Mouse (Mus musculus): Measurements from ENCODE around the gene Ppt1. TPM values are rescaled to one million over a fixed set of nuclear protein-coding genes. Genes with fewer than 3 reads are reported as not detected.

Gene Ppt1
- polyA plus RNA-seq, 1 experiment from 2014 or later: 91.8 TPM

DNA sequence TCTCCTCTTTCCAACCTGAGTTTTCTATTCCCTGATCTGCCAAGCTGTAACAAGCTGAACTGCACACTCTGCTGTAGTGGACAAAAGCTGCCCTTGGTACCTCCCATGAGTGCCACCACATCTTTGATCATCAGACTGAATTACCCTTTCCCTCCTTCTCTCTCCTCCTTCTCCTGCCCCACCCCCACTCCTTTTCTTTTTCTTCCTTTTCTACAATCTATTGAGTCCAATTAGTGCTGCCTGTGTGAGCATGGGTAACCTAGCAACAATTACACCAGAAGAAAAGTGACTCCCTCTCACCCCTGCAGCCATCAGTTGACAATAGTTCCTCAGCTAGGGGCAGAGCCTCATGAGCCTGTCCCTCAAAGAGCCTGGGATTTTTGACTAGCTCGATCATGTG is 4.2 kb upstream of the Ppt1 start:
- no peak for ATAC-seq
- WGBS: 0% methylated on average over 1 of the region's 1 CpGs
- Histone ChIP-seq H3K4me1 (ENCODE audit: control insufficient read depth, insufficient read depth, low read length) (peaks cover 6% of the 10 kb centered on the region), H3K9ac (ENCODE audit: low read depth, low read length) (no peak overlapping the region), H3K4me2 (ENCODE audit: low read length) (no peak overlapping the region), H3K36me3 (ENCODE audit: control insufficient read depth, insufficient read depth, low read length) (no peaks in the 10 kb centered on the region), H3K4me3 (ENCODE audit: low read depth, low read length) (no peak overlapping the region), H3K27ac (ENCODE audit: low read length) (no peak overlapping the region), H3K9me3 (replicated peaks; ENCODE audit: control insufficient read depth, low read length, poor library complexity, severe bottlenecking) (no peaks in the 10 kb centered on the region), H3K27me3 (ENCODE audit: control insufficient read depth, insufficient read depth, low read depth, low read length) (no peaks in the 10 kb centered on the region)

DNA sequence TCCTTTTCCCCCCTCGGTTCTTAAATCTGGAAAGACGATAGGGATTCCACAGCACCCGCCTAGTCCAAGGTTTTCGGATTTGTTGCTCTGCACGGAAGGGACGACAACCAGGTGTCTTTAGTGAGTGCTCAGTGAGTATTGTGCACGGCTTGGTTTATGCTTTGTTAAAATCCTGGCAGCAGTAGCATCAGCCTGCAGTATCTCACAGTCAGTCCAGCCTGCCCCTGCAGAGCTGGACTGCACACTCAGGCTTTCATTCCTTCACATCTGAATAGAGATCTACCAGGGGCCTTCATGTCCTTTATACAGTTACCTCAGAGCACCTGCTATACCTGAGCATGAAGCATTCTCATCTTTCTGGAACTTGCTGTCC is 347 bp downstream of the Ppt1 start:
- peak; percentile 67 for ATAC-seq
- Histone ChIP-seq H3K9me3 (replicated peaks; ENCODE audit: control insufficient read depth, low read length, poor library complexity, severe bottlenecking) (no peaks in the 10 kb centered on the region), H3K27me3 (ENCODE audit: control insufficient read depth, insufficient read depth, low read depth, low read length) (no peaks in the 10 kb centered on the region), H3K4me3 (ENCODE audit: low read depth, low read length) (peak overlapping the region; percentile 68), H3K9ac (ENCODE audit: low read depth, low read length) (peak overlapping the region; percentile 69), H3K4me2 (ENCODE audit: low read length) (peak overlapping the region; percentile 83), H3K27ac (ENCODE audit: low read length) (peak overlapping the region; percentile 83), H3K36me3 (ENCODE audit: control insufficient read depth, insufficient read depth, low read length) (no peaks in the 10 kb centered on the region; the same call in 1 of the 2 replicates), H3K4me1 (ENCODE audit: control insufficient read depth, insufficient read depth, low read length) (peaks cover 18% of the 10 kb centered on the region)
- WGBS: 0% methylated on average over 7 of the region's 7 CpGs

- H3K9ac ChIP-seq (ENCODE audit: low read depth, low read length): no peak overlapping the region
- H3K4me2 ChIP-seq (ENCODE audit: low read length): peak overlapping the region; percentile 83
- H3K4me1 ChIP-seq (ENCODE audit: control insufficient read depth, insufficient read depth, low read length): peaks cover 18% of the 10 kb centered on the region
- H3K9me3 ChIP-seq (replicated peaks; ENCODE audit: control insufficient read depth, low read length, poor library complexity, severe bottlenecking): no peaks in the 10 kb centered on the region
- H3K27me3 ChIP-seq (ENCODE audit: control insufficient read depth, insufficient read depth, low read depth, low read length): no peaks in the 10 kb centered on the region
- peaks cover 3% of the 10 kb centered on the region; the same call in 1 of the 2 replicates for H3K36me3 ChIP-seq (ENCODE audit: control insufficient read depth, insufficient read depth, low read length)
- H3K27ac ChIP-seq (ENCODE audit: low read length): no peak overlapping the region
- H3K4me3 ChIP-seq (ENCODE audit: low read depth, low read length): no peak overlapping the region; the same call in 1 of the 2 replicates
- ATAC-seq: no peak
- WGBS: 65% methylated on average over 6 of the region's 6 CpGs
Measured at GRCm38 (mm10) chr4:122837180-122837730, 1.2 kb downstream of the Ppt1 start.

- WGBS: 68% methylated on average over 2 of the region's 2 CpGs
- H3K4me3 ChIP-seq (ENCODE audit: low read depth, low read length): no peak overlapping the region
- H3K4me1 ChIP-seq (ENCODE audit: control insufficient read depth, insufficient read depth, low read length): peaks cover 18% of the 10 kb centered on the region
- no peak overlapping the region for H3K4me2 ChIP-seq (ENCODE audit: low read length)
- H3K9ac ChIP-seq (ENCODE audit: low read depth, low read length): no peak overlapping the region
- H3K9me3 ChIP-seq (replicated peaks; ENCODE audit: control insufficient read depth, low read length, poor library complexity, severe bottlenecking): no peaks in the 10 kb centered on the region
- no peak overlapping the region for H3K27ac ChIP-seq (ENCODE audit: low read length)
- no peak for ATAC-seq
- H3K36me3 ChIP-seq (ENCODE audit: control insufficient read depth, insufficient read depth, low read length): peaks cover 3% of the 10 kb centered on the region; the same call in 1 of the 2 replicates
- no peaks in the 10 kb centered on the region for H3K27me3 ChIP-seq (ENCODE audit: control insufficient read depth, insufficient read depth, low read depth, low read length)
Measured at GRCm38 (mm10) chr4:122837994-122838393, 2.0 kb downstream of the Ppt1 start.

- no peak overlapping the region for H3K4me2 ChIP-seq (ENCODE audit: low read length)
- peaks cover 3% of the 10 kb centered on the region; the same call in 1 of the 2 replicates for H3K36me3 ChIP-seq (ENCODE audit: control insufficient read depth, insufficient read depth, low read length)
- ATAC-seq: no peak
- 88% methylated on average over 1 of the region's 1 CpGs for WGBS
- no peaks in the 10 kb centered on the region for H3K27me3 ChIP-seq (ENCODE audit: control insufficient read depth, insufficient read depth, low read depth, low read length)
- no peak overlapping the region for H3K4me3 ChIP-seq (ENCODE audit: low read depth, low read length)
- H3K9ac ChIP-seq (ENCODE audit: low read depth, low read length): no peak overlapping the region
- no peaks in the 10 kb centered on the region for H3K9me3 ChIP-seq (replicated peaks; ENCODE audit: control insufficient read depth, low read length, poor library complexity, severe bottlenecking)
- peaks cover 18% of the 10 kb centered on the region for H3K4me1 ChIP-seq (ENCODE audit: control insufficient read depth, insufficient read depth, low read length)
- no peak overlapping the region for H3K27ac ChIP-seq (ENCODE audit: low read length)
Measured at GRCm38 (mm10) chr4:122838416-122838815, 2.4 kb downstream of the Ppt1 start.

DNA sequence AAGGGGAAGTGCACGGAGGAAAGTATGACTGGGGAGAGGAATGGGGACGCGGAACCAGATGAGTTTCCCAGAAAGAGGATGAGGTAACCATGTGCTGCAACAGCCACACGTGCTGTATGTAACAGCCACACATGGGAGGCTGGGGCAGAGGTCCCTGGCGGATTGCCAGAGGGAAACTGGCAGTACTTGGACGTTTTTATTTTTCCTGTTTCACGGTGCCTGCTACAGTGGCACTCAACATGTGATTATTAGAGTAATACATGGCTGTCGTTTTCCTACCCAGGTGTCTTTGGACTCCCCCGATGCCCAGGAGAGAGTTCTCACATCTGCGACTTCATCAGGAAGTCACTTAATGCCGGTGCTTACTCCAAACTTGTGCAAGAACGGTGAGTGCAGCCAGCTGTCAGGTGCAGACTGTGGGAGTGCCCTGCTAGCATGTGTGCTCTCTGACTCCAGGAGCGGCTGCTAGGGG is 12.1 kb downstream of the Ppt1 start:
- no peak for ATAC-seq

DNA sequence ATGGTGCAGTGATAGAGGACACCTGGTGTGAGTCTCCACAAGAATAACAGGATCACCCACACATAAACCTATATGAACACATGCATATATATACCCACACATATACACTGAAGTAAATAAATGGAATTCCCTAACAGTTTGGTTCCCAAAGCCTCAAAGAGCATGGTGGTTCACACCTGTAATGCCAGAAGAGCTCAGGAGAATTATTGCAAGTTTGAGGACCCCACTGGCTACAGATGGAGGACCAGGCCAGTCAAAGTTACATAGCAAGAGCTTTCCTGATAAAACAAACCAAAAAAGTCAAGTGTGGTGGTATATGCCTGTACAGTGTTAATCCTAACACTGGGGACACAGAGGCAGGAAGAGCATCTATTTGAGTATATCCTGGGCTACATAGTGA is 15.5 kb downstream of the Ppt1 start:
- no peak for ATAC-seq
- Histone ChIP-seq H3K27me3 (ENCODE audit: control insufficient read depth, insufficient read depth, low read depth, low read length) (no peaks in the 10 kb centered on the region), H3K27ac (ENCODE audit: low read length) (no peak overlapping the region), H3K4me2 (ENCODE audit: low read length) (no peak overlapping the region), H3K36me3 (ENCODE audit: control insufficient read depth, insufficient read depth, low read length) (peaks cover 28% of the 10 kb centered on the region), H3K9ac (ENCODE audit: low read depth, low read length) (no peak overlapping the region), H3K4me3 (ENCODE audit: low read depth, low read length) (no peak overlapping the region), H3K4me1 (ENCODE audit: control insufficient read depth, insufficient read depth, low read length) (no peaks in the 10 kb centered on the region), H3K9me3 (replicated peaks; ENCODE audit: control insufficient read depth, low read length, poor library complexity, severe bottlenecking) (no peaks in the 10 kb centered on the region)

More for the DNA sequence above, 12.1 kb downstream of the Ppt1 start:
- no peaks in the 10 kb centered on the region for H3K4me1 ChIP-seq (ENCODE audit: control insufficient read depth, insufficient read depth, low read length)
- no peak overlapping the region for H3K4me3 ChIP-seq (ENCODE audit: low read depth, low read length)
- H3K9me3 ChIP-seq (replicated peaks; ENCODE audit: control insufficient read depth, low read length, poor library complexity, severe bottlenecking): no peaks in the 10 kb centered on the region
- peaks cover 35% of the 10 kb centered on the region for H3K36me3 ChIP-seq (ENCODE audit: control insufficient read depth, insufficient read depth, low read length)
- H3K27ac ChIP-seq (ENCODE audit: low read length): no peak overlapping the region
- H3K9ac ChIP-seq (ENCODE audit: low read depth, low read length): no peak overlapping the region
- WGBS: 84% methylated on average over 13 of the region's 13 CpGs
- H3K4me2 ChIP-seq (ENCODE audit: low read length): no peak overlapping the region
- no peaks in the 10 kb centered on the region for H3K27me3 ChIP-seq (ENCODE audit: control insufficient read depth, insufficient read depth, low read depth, low read length)

DNA sequence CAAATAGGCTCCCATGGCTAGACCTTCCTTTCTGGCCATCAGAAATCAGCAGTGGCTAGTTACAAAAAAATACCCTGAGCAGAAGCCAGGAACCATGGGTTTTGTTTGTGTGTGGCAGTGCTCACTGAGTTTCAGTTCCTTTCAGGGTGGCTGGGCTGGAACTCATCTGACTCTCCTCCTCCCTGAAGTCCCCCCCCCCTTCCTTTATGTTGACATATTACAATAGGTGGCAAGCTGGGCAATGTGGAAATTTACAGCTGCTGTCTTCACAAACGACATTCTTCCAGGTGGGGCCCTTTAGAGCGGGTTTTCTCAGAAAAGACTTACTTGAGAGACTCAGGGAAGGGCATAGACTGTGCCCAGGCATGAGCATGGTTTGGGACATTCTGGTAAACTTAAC is 17.6 kb downstream of the Ppt1 start:
- Histone ChIP-seq H3K27ac (ENCODE audit: low read length) (no peak overlapping the region), H3K27me3 (ENCODE audit: control insufficient read depth, insufficient read depth, low read depth, low read length) (no peaks in the 10 kb centered on the region), H3K9me3 (replicated peaks; ENCODE audit: control insufficient read depth, low read length, poor library complexity, severe bottlenecking) (no peaks in the 10 kb centered on the region), H3K36me3 (ENCODE audit: control insufficient read depth, insufficient read depth, low read length) (peaks cover 25% of the 10 kb centered on the region), H3K4me3 (ENCODE audit: low read depth, low read length) (no peak overlapping the region), H3K4me1 (ENCODE audit: control insufficient read depth, insufficient read depth, low read length) (no peaks in the 10 kb centered on the region), H3K9ac (ENCODE audit: low read depth, low read length) (no peak overlapping the region), H3K4me2 (ENCODE audit: low read length) (no peak overlapping the region)
- ATAC-seq: no peak
- 72% methylated on average over 2 of the region's 2 CpGs for WGBS

- Histone ChIP-seq H3K9ac (ENCODE audit: low read depth, low read length) (no peak overlapping the region), H3K27ac (ENCODE audit: low read length) (no peak overlapping the region), H3K9me3 (replicated peaks; ENCODE audit: control insufficient read depth, low read length, poor library complexity, severe bottlenecking) (no peaks in the 10 kb centered on the region), H3K4me2 (ENCODE audit: low read length) (no peak overlapping the region), H3K27me3 (ENCODE audit: control insufficient read depth, insufficient read depth, low read depth, low read length) (no peaks in the 10 kb centered on the region), H3K36me3 (ENCODE audit: control insufficient read depth, insufficient read depth, low read length) (peaks cover 27% of the 10 kb centered on the region), H3K4me1 (ENCODE audit: control insufficient read depth, insufficient read depth, low read length) (no peaks in the 10 kb centered on the region), H3K4me3 (ENCODE audit: low read depth, low read length) (no peak overlapping the region)
- ATAC-seq: no peak
- 94% methylated on average over 4 of the region's 4 CpGs for WGBS
Measured at GRCm38 (mm10) chr4:122854770-122855169, 18.7 kb downstream of the Ppt1 start.

Measured in midbrain, embryonic 16.5 days (tissue).